Mouse (Mus musculus) lung, postnatal 0 days (tissue): ENCODE data around the gene Tnrc18.

Source experiments
- CTCF ChIP-seq: IDR thresholded peaks from 2 replicates; pipeline ENCODE4 v1.5.1; 2016; ENCODE audit warnings: antibody characterized with exemption, mild to moderate bottlenecking
- EP300 ChIP-seq: IDR thresholded peaks from 2 replicates; pipeline ENCODE4 v1.6.1; 2016; ENCODE audit warnings: antibody characterized with exemption, mild to moderate bottlenecking, control low read depth

GRCm38 (mm10) chr5:142730295-142730694 lies 87.2 kb downstream of the Tnrc18 start:
- no peak for TF ChIP-seq CTCF
- TF ChIP-seq EP300, result no peak
